Mouse (Mus musculus) Patski (cell line): ENCODE data around the gene Smad3. TPM values are rescaled to one million over a fixed set of nuclear protein-coding genes. Genes with fewer than 3 reads are reported as not detected.

Experiments
- ATAC-seq: fragments of 100-300 bp; one replicate; pipeline ENCODE4 v1.8.0; 2021
- CTCF ChIA-PET: fragments of 350-600 bp; sonication (Branson Sonifier 250); formaldehyde crosslinking; loops from one replicate; lab custom pipeline; 2022; ENCODE audit warnings: inconsistent platforms; lab: Charles Lee
- POLR2A ChIA-PET: fragments of 350-600 bp; sonication (Branson Sonifier 250); formaldehyde crosslinking; loops from one replicate; lab custom pipeline; 2022; ENCODE audit warnings: antibody characterized with exemption, inconsistent platforms; lab: Charles Lee
- DNase-seq: peaks from one replicate; pipeline ENCODE4 v3.0.0-alpha.2; 2011; ENCODE audit warnings: low read depth, low spot score
- H3K27me3 ChIP-seq: fragments of 371-371 bp; one replicate; pipeline ENCODE4 v1.5.1; 2021
- CTCF ChIP-seq: fragments of 100-300 bp; IDR thresholded peaks from one replicate; pipeline ENCODE4 v1.5.1; 2021
- in situ Hi-C: fragments of 300-500 bp; cut with MboI; formaldehyde crosslinking; loops from 3 replicates; pipeline ENCODE4 v1.11.1; 2018; ENCODE audit warnings: low pct_unique_long_range_greater_than_20kb, mixed read lengths
- polyA plus RNA-seq: library from polyadenylated mRNA; unstranded; gene quantifications from one replicate; pipeline ENCODE4 v1.2.3, GENCODE M21; 2021

The Smad3 gene
- polyA plus RNA-seq, 1 experiment from 2014 or later, result 107 TPM

GRCm38 (mm10) chr9:63772452-63772851, 14.7 kb upstream of the Smad3 start:
- TF ChIP-seq CTCF, result no peak
- CTCF ChIA-PET, result interaction anchor here (1.0 kb wide), 1 partner anchor 10 kb away, joined by 4 read pairs; no protein-coding TSS in a partner anchor
- no peaks in the 10 kb centered on the region for H3K27me3 ChIP-seq
- in situ Hi-C loops, result no loop called here
- ATAC-seq, result no peak
- DNase-seq, result no peak
- POLR2A ChIA-PET, result no interaction called here

GRCm38 (mm10) chr9:63771676-63772075, 13.9 kb upstream of the Smad3 start:
- in situ Hi-C loops, result no loop called here
- no peak for ATAC-seq
- CTCF ChIA-PET, result interaction anchor here (1.0 kb wide), 1 partner anchor 10 kb away, joined by 4 read pairs; no protein-coding TSS in a partner anchor
- H3K27me3 ChIP-seq, result no peaks in the 10 kb centered on the region
- TF ChIP-seq CTCF, result no peak
- no peak for DNase-seq
- POLR2A ChIA-PET, result interaction anchor here (0.5 kb wide), 1 partner anchor 900 kb away, joined by 3 read pairs; no protein-coding TSS in a partner anchor

GRCm38 (mm10) chr9:63761367-63762094, 3.7 kb upstream of the Smad3 start:
- no peak for ATAC-seq
- no peaks in the 10 kb centered on the region for H3K27me3 ChIP-seq
- DNase-seq, result no peak
- TF ChIP-seq CTCF, result no peak
- in situ Hi-C loops, result no loop called here
- CTCF ChIA-PET, result interaction anchor here (0.8 kb wide), 1 partner anchor 11 kb away, joined by 4 read pairs; no protein-coding TSS in a partner anchor
- POLR2A ChIA-PET, result interaction anchor here (1.1 kb wide), 1 partner anchor 96 kb away, joined by 3 read pairs; no protein-coding TSS in a partner anchor

- TF ChIP-seq CTCF, result no peak
- ATAC-seq, result no peak
- CTCF ChIA-PET, result no interaction called here
- POLR2A ChIA-PET, result no interaction called here
- DNase-seq, result no peak
- no peaks in the 10 kb centered on the region for H3K27me3 ChIP-seq
- in situ Hi-C loops, result no loop called here
Observed at GRCm38 (mm10) chr9:63760783-63761182, 3.0 kb upstream of the Smad3 start.

- ATAC-seq (no peak), DNase-seq (no peak)
- in situ Hi-C loops, result loop anchor here (5.0 kb wide), 2 partner anchors 38 to 82 kb away; no protein-coding TSS in a partner anchor
- ChIA-PET POLR2A (interaction anchor here (0.6 kb wide), 1 partner anchor 36 kb away, joined by 4 read pairs; no protein-coding TSS in a partner anchor), CTCF (no interaction called here)
- no peaks in the 10 kb centered on the region for H3K27me3 ChIP-seq
- TF ChIP-seq CTCF, result no peak
Observed at GRCm38 (mm10) chr9:63759973-63760722, 2.4 kb upstream of the Smad3 start.

GRCm38 (mm10) chr9:63758641-63759391, 1.0 kb upstream of the Smad3 start:
- H3K27me3 ChIP-seq, result no peaks in the 10 kb centered on the region
- TF ChIP-seq CTCF, result no peak
- no peak for ATAC-seq
- no peak for DNase-seq
- CTCF ChIA-PET, result interaction anchor here (1.9 to 3.3 kb wide), 2 partner anchors 78 to 82 kb away, joined by 5 to 9 read pairs; no protein-coding TSS in a partner anchor
- POLR2A ChIA-PET, result interaction anchor here (0.7 to 1.4 kb wide), 4 partner anchors 44 to 149 kb away, joined by 3 to 4 read pairs (median 3); no protein-coding TSS in a partner anchor
- in situ Hi-C loops, result loop anchor here (5.0 kb wide), 2 partner anchors 37 to 83 kb away; no protein-coding TSS in a partner anchor

- no peaks in the 10 kb centered on the region for H3K27me3 ChIP-seq
- in situ Hi-C loops, result loop anchor here (5.0 kb wide), 2 partner anchors 35 to 85 kb away; no protein-coding TSS in a partner anchor
- DNase-seq (no peak), ATAC-seq (no peak)
- ChIA-PET POLR2A (interaction anchor here (0.7 to 2.4 kb wide), 13 partner anchors 9 to 107 kb away, joined by 3 to 18 read pairs (median 4); no protein-coding TSS in a partner anchor), CTCF (interaction anchor here (0.6 to 3.3 kb wide), 4 partner anchors 56 to 81 kb away, joined by 3 to 9 read pairs (median 5); no protein-coding TSS in a partner anchor)
- TF ChIP-seq CTCF, result no peak
Observed at GRCm38 (mm10) chr9:63757462-63757772, 377 bp downstream of the Smad3 start.

GRCm38 (mm10) chr9:63756581-63757461, 973 bp downstream of the Smad3 start:
- no peaks in the 10 kb centered on the region for H3K27me3 ChIP-seq
- in situ Hi-C loops, result loop anchor here (5.0 kb wide), 2 partner anchors 35 to 85 kb away; no protein-coding TSS in a partner anchor
- ChIA-PET POLR2A (interaction anchor here (0.6 to 2.4 kb wide), 18 partner anchors 9 to 106 kb away, joined by 3 to 18 read pairs (median 4); no protein-coding TSS in a partner anchor), CTCF (interaction anchor here (1.5 to 3.3 kb wide), 3 partner anchors 56 to 80 kb away, joined by 5 to 9 read pairs (median 5); no protein-coding TSS in a partner anchor)
- ATAC-seq, result no peak
- no peak for DNase-seq
- TF ChIP-seq CTCF, result no peak
